Mouse (Mus musculus) lung, postnatal 25 days (tissue): ENCODE measurements around the gene Asb7.

ENCODE experiments used
- DNase-seq: peaks from one replicate; pipeline ENCODE4 v3.0.0; 2022; ENCODE audit warnings: low spot score

Gene Asb7

GRCm38 (mm10) chr7:66689294-66689619 is at the start of gene Asb7:
Gene Asb7, minus strand, starts transcription at chr7:66689596.
- no peak for DNase-seq

- no peak for DNase-seq
Measured at GRCm38 (mm10) chr7:66737418-66737817, 48.0 kb upstream of the Asb7 start.

DNA sequence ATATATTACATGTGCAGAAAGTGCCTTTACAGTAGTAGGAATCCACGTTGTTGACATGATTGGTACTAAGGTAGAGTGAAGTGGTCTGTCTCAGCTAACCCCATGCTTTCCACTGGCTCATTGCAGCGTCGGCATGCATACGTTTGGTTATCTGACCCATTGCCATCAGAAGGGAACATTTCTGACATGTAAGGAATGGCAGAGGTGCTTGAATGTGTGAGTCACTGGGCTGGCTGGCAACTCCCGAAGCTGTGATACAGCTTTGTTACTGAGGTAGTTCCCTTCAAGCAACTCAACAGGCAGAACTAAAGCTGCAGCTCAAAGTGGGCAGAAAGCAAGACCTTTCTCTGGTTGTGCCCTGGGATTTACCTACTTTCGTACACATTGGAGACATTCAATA is 45.6 kb upstream of the Asb7 start:
- DNase-seq: peak; percentile 15

- no peak for DNase-seq
Measured at GRCm38 (mm10) chr7:66734466-66734865, 45.1 kb upstream of the Asb7 start.

DNA sequence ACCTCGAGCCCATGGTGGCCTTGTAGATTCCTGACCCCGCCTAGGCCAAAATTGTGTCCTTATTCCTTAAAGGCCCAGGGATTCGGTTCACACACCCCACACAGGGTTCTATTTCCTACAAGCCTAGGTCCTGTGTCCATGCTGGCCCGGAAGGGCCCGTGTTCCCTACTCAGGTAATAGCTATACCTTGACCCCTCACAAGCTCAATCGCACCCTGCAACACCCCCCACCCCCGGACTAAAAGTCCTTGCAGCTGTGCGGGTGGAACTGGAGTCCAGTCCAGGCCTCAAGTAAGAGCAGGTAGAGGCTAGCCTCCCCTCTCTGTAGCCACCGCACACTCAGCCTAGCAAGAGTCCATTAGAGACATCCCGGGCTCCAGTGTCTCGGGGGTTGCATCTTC is 44.5 kb upstream of the Asb7 start:
- no peak for DNase-seq

DNA sequence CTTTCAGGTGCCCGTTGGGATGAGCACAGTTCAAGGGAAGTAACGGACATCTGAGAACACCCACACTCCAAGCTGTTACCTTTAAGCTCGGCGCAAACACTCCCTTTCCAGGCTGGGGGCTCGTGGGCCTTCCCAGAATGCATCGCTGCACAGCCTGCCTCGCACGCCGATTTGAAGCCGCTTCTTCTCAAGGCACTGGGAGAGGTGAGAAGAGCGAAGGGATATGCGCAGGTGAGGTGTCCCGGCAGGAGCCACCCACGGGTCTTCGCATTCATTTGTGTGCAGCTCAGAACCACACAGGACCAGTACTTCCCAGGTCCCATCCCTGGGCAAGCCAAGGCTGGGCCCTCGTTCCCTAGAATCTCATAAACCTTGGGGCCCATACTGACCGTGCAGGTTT is 44.0 kb upstream of the Asb7 start:
- no peak for DNase-seq

DNA sequence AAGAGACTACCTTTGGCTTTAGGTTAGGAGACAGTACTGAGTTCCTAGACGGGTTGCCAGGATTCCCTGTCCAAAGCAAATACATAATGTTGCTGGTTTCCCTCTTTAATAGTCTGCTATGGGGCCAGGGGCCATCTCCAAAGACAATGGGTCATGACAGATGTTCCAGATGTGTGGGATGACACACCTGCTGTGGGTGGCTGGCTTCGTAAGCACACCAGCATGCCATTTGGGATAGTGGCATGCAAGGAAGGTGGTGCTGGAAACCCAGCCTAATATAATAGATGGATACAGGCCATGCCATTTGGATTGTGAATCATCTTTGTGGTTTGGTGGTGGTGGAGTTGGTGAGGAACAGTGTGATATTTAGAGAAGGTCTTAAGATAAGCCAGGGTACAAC is 39.8 kb upstream of the Asb7 start:
- no peak for DNase-seq

DNA sequence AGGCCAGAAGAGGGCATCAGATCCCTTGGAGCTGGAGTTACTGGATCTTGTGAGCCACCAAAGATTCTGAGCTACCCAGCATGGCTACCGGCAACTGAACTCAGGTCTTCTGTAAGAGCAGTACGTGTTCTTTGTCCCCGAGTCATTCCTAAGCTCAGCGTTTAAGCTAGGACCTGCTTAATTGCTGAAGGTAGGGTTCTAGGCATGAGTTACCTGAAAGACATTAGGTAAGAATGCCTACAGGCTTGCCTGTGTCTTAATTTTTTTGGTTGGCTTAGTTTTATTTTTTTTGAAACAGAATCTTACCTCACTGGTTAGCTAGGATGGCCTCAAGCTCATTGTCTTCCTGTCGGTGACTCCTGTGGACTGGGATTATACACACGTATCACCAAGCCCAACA is 38.7 kb upstream of the Asb7 start:
- no peak for DNase-seq

DNA sequence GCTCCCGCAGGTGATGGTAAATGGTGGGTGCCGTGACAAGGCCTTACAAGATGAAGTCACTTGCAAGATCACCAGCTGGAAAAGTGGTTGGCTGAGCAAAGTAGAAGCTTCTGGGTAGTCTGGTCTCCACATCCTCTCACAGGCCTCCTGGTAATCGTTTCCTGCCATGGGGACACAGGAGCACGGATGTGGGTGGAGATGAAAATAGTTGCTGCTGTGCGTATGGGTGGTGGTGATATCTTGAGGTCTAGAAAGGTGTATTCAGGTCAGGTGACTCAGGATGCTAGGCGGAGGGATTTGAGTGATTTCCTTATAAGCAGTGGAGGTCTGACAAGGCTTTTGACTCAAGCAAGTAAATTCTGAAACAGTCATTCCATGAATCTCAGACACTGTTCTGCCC is 35.6 kb upstream of the Asb7 start:
- no peak for DNase-seq

- no peak for DNase-seq
Measured at GRCm38 (mm10) chr7:66724514-66724913, 35.1 kb upstream of the Asb7 start.

GRCm38 (mm10) chr7:66711166-66711565 is 21.8 kb upstream of the Asb7 start:
- DNase-seq: no peak

- DNase-seq: peak; percentile 35
Measured at GRCm38 (mm10) chr7:66704631-66705030, 15.2 kb upstream of the Asb7 start.

- DNase-seq: no peak
Measured at GRCm38 (mm10) chr7:66702721-66703120, 13.3 kb upstream of the Asb7 start.

- no peak for DNase-seq
Measured at GRCm38 (mm10) chr7:66694467-66694866, 5.1 kb upstream of the Asb7 start.

DNA sequence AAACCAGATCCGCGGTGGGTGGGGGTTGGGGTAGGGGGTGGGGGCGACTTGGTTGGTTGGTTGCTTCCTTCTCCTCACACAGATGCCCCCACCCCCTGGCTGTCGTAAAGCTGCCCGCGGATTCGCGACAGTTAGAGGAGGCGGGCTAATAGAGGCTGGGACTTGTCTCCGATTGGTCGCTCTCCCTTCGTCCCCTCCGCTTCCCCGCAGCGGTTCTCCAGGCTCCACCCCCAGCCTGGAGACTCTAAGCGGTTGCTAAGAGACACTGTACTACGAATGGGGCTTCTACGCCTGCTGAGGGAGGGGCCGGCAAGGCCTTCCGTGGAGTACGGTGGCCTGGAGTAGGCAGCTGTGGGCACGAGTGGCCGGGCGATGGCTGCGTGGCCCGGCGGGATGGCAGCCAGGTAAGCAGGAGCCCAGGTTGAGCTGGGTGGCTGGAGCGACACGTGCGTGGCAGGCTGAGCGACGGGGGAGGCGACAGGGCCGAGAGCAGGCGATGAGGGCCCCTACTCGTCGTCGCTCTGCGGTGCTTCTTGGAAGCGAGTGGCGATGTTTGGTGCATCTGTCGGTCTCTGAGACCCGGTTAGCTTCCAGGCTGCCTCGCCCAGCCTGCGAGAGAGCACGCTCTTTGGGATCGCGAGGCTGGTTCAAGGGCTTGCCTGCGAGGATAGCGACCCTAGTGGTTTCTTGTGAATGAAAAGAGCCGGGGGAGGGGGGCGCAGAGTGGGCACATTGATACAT is 394 bp upstream of the Asb7 start, which contains the start of gene Lins1:
TSS of gene Lins1 (plus strand) at position 270 of the 741 bp plus-strand sequence.
- DNase-seq: peak; percentile 100

- DNase-seq: no peak
Measured at GRCm38 (mm10) chr7:66688721-66689120, 675 bp downstream of the Asb7 start.

- no peak for DNase-seq
Measured at GRCm38 (mm10) chr7:66682119-66682863, 7.1 kb downstream of the Asb7 start.

DNA sequence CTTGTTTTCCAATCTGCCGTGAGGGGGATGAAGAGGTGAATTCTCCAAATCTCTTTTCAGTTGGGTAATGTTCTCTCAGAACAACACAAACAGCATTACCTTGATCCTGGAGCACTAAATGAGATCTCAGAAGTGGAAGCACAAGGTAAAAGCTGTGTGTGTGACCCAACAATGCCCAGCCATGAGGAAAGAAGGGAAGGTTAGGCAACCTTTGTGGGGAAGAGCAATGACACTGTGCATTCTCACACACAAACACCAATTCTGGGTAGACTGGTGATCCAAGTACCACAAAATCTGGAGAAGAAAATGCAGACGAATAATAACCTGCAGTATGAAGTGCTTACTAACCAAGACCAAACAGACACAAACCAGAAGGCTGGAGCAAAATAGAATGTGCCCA is 13.6 kb downstream of the Asb7 start:
- DNase-seq: no peak

GRCm38 (mm10) chr7:66667064-66667463 is 22.3 kb downstream of the Asb7 start:
- DNase-seq: no peak

GRCm38 (mm10) chr7:66663548-66663947 is 25.8 kb downstream of the Asb7 start:
- no peak for DNase-seq

DNA sequence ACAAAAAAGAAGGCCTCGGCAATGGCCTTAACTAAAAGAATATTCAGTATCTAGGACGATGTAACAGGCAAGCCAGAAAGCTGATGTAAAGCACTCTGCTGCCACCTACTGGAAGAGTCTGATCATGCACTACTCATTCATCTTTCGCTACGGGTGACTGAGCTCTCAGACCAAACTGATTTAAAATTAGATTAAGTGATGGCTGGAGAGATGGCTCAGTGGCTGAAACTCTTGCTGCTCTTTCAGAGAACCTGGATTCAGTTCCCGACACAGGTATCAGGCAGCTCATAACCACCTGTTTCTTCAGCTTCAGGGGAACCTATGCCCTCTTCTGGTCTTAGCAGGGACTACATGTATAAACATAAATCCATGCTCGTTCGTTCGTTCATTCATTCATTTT is 27.8 kb downstream of the Asb7 start:
- DNase-seq: peak; percentile 77

GRCm38 (mm10) chr7:66660972-66661371 is 28.4 kb downstream of the Asb7 start:
- DNase-seq: no peak

GRCm38 (mm10) chr7:66660291-66660690 is 29.1 kb downstream of the Asb7 start:
- no peak for DNase-seq

- DNase-seq: no peak
Measured at GRCm38 (mm10) chr7:66655471-66655870, 33.9 kb downstream of the Asb7 start.
